Mouse (Mus musculus): Measurements from ENCODE around the gene Ost4. TPM values are rescaled to one million over a fixed set of nuclear protein-coding genes. Genes with fewer than 3 reads are reported as not detected.
"Not testable (repeated sequence)": the region's sequence is repeated elsewhere in the genome, so short reads cannot be mapped to it uniquely, and the experiment has no call there.

Ost4 gene
- polyA plus RNA-seq, 1 experiment from 2014 or later: 372 TPM

GRCm38 (mm10) chr5:30889088-30889754, 18.4 kb downstream of the Ost4 start:
- Histone ChIP-seq H3K4me3 (peak overlapping the region; percentile 89), H3K9ac (peak overlapping the region; percentile 84), H3K36me3 (peaks cover 32% of the 10 kb centered on the region), H3K9me3 (replicated peaks) (no peaks in the 10 kb centered on the region), H3K27ac (peak overlapping the region; percentile 96), H3K27me3 (no peaks in the 10 kb centered on the region), H3K4me2 (peak overlapping the region; percentile 87), H3K4me1 (replicated peaks) (peaks cover 22% of the 10 kb centered on the region)
- WGBS: under 1% methylated on average over 36 of the region's 42 CpGs
- peak; percentile 45 for ATAC-seq (replicated peaks; ENCODE audit: insufficient number of reproducible peaks, insufficient read depth, low FRiP score, low read depth)

GRCm38 (mm10) chr5:30888337-30889087, 19.1 kb downstream of the Ost4 start, which contains the start of gene Agbl5:
TSS of gene Agbl5 (plus strand) at chr5:30888694.
- Histone ChIP-seq H3K9me3 (replicated peaks) (no peaks in the 10 kb centered on the region), H3K4me1 (replicated peaks) (peaks cover 22% of the 10 kb centered on the region), H3K36me3 (peaks cover 25% of the 10 kb centered on the region), H3K27me3 (no peaks in the 10 kb centered on the region), H3K27ac (peak within 1 kb of the TSS; percentile 96), H3K4me3 (peak within 1 kb of the TSS; percentile 89), H3K4me2 (peak within 1 kb of the TSS; percentile 87), H3K9ac (peak within 1 kb of the TSS; percentile 84)
- peak; percentile 86 for ATAC-seq (replicated peaks; ENCODE audit: insufficient number of reproducible peaks, insufficient read depth, low FRiP score, low read depth)
- WGBS: under 1% methylated on average over 42 of the region's 42 CpGs

GRCm38 (mm10) chr5:30887858-30888336, 19.7 kb downstream of the Ost4 start:
- under 1% methylated on average over 28 of the region's 28 CpGs for WGBS
- no peaks in the 10 kb centered on the region for H3K27me3 ChIP-seq

GRCm38 (mm10) chr5:30887331-30887761, 20.2 kb downstream of the Ost4 start:
- Histone ChIP-seq H3K9ac (peak overlapping the region; percentile 76), H3K27me3 (no peaks in the 10 kb centered on the region), H3K4me1 (replicated peaks) (peaks cover 22% of the 10 kb centered on the region), H3K27ac (peak overlapping the region; percentile 96), H3K4me2 (peak overlapping the region; percentile 87), H3K9me3 (replicated peaks) (no peaks in the 10 kb centered on the region), H3K4me3 (peak overlapping the region; percentile 89), H3K36me3 (peaks cover 13% of the 10 kb centered on the region; the same call in 1 of the 2 replicates)
- WGBS: under 1% methylated on average over 19 of the region's 19 CpGs
- ATAC-seq (replicated peaks; ENCODE audit: insufficient number of reproducible peaks, insufficient read depth, low FRiP score, low read depth): peak; percentile 45

More at GRCm38 (mm10) chr5:30887858-30888336, 19.7 kb downstream of the Ost4 start:
- peak overlapping the region; percentile 89 for H3K4me3 ChIP-seq
- peak overlapping the region; percentile 84 for H3K9ac ChIP-seq
- H3K36me3 ChIP-seq: peaks cover 19% of the 10 kb centered on the region; the same call in 1 of the 2 replicates
- no peaks in the 10 kb centered on the region for H3K9me3 ChIP-seq (replicated peaks)
- H3K4me1 ChIP-seq (replicated peaks): peaks cover 22% of the 10 kb centered on the region
- H3K27ac ChIP-seq: peak overlapping the region; percentile 96
- H3K4me2 ChIP-seq: peak overlapping the region; percentile 87
- peak; percentile 82 for ATAC-seq (replicated peaks; ENCODE audit: insufficient number of reproducible peaks, insufficient read depth, low FRiP score, low read depth)

GRCm38 (mm10) chr5:30886731-30887130, 20.9 kb downstream of the Ost4 start:
- H3K4me3 ChIP-seq: peak overlapping the region; percentile 89
- H3K4me2 ChIP-seq: peak overlapping the region; percentile 87
- no peak for ATAC-seq (replicated peaks; ENCODE audit: insufficient number of reproducible peaks, insufficient read depth, low FRiP score, low read depth)
- H3K4me1 ChIP-seq (replicated peaks): peaks cover 22% of the 10 kb centered on the region
- peak overlapping the region; percentile 76 for H3K9ac ChIP-seq
- H3K27me3 ChIP-seq: no peaks in the 10 kb centered on the region
- WGBS: 44% methylated on average over 5 of the region's 5 CpGs
- H3K27ac ChIP-seq: peak overlapping the region; percentile 96
- H3K9me3 ChIP-seq (replicated peaks): no peaks in the 10 kb centered on the region
- H3K36me3 ChIP-seq: peaks cover 7% of the 10 kb centered on the region; the same call in 1 of the 2 replicates

- ATAC-seq (replicated peaks; ENCODE audit: insufficient number of reproducible peaks, insufficient read depth, low FRiP score, low read depth): no peak
- no peak overlapping the region for H3K9ac ChIP-seq
These were observed 21.4 kb downstream of the Ost4 start for GRCm38 (mm10) chr5:30886209-30886608.

GRCm38 (mm10) chr5:30881839-30882238, 25.7 kb downstream of the Ost4 start:
- H3K4me2 ChIP-seq; H3K9me3 ChIP-seq (replicated peaks); H3K27me3 ChIP-seq; H3K4me3 ChIP-seq; H3K27ac ChIP-seq; ATAC-seq (replicated peaks; ENCODE audit: insufficient number of reproducible peaks, insufficient read depth, low FRiP score, low read depth); H3K4me1 ChIP-seq (replicated peaks); H3K9ac ChIP-seq: not testable (repeated sequence)
- peaks cover 13% of the 10 kb centered on the region for H3K36me3 ChIP-seq
- WGBS: 84% methylated on average over 4 of the region's 4 CpGs

More at GRCm38 (mm10) chr5:30886209-30886608, 21.4 kb downstream of the Ost4 start:
- Histone ChIP-seq H3K4me3 (no peak overlapping the region; the same call in 1 of the 2 replicates), H3K4me2 (peak overlapping the region; percentile 87; the same call in 1 of the 2 replicates), H3K27me3 (no peaks in the 10 kb centered on the region), H3K27ac (peak overlapping the region; percentile 96; the same call in 1 of the 2 replicates), H3K4me1 (replicated peaks) (peaks cover 22% of the 10 kb centered on the region), H3K36me3 (0 out of 2 replicates have a peak, but pooled peaks cover 2% of the 10 kb centered on the region), H3K9me3 (replicated peaks) (no peaks in the 10 kb centered on the region)
- WGBS: 39% methylated on average over 4 of the region's 4 CpGs

GRCm38 (mm10) chr5:30879347-30879943, 28.1 kb downstream of the Ost4 start:
- Histone ChIP-seq H3K4me3 (no peak overlapping the region), H3K9me3 (replicated peaks) (no peaks in the 10 kb centered on the region), H3K4me1 (replicated peaks) (0 out of 2 replicates have a peak, but pooled peaks cover 3% of the 10 kb centered on the region), H3K27ac (no peak overlapping the region), H3K9ac (no peak overlapping the region), H3K36me3 (peaks cover 37% of the 10 kb centered on the region), H3K27me3 (no peaks in the 10 kb centered on the region), H3K4me2 (no peak overlapping the region)
- 72% methylated on average over 5 of the region's 5 CpGs for WGBS
- no peak for ATAC-seq (replicated peaks; ENCODE audit: insufficient number of reproducible peaks, insufficient read depth, low FRiP score, low read depth)

GRCm38 (mm10) chr5:30878616-30879015, 29.0 kb downstream of the Ost4 start:
- ATAC-seq (replicated peaks; ENCODE audit: insufficient number of reproducible peaks, insufficient read depth, low FRiP score, low read depth): no peak
- 46% methylated on average over 6 of the region's 6 CpGs for WGBS
- Histone ChIP-seq H3K9ac (no peak overlapping the region; the same call in 1 of the 2 replicates), H3K4me2 (no peak overlapping the region), H3K27me3 (no peaks in the 10 kb centered on the region), H3K4me1 (replicated peaks) (0 out of 2 replicates have a peak, but pooled peaks cover 3% of the 10 kb centered on the region), H3K36me3 (peaks cover 45% of the 10 kb centered on the region), H3K27ac (no peak overlapping the region), H3K9me3 (replicated peaks) (no peaks in the 10 kb centered on the region), H3K4me3 (no peak overlapping the region)

- Histone ChIP-seq H3K27me3 (no peaks in the 10 kb centered on the region), H3K4me3 (no peak overlapping the region), H3K27ac (no peak overlapping the region), H3K4me2 (no peak overlapping the region), H3K9me3 (replicated peaks) (no peaks in the 10 kb centered on the region), H3K36me3 (peaks cover 70% of the 10 kb centered on the region), H3K9ac (no peak overlapping the region), H3K4me1 (replicated peaks) (peaks cover 19% of the 10 kb centered on the region)
- 86% methylated on average over 7 of the region's 7 CpGs for WGBS
- ATAC-seq (replicated peaks; ENCODE audit: insufficient number of reproducible peaks, insufficient read depth, low FRiP score, low read depth): no peak
These were observed 33.2 kb downstream of the Ost4 start for GRCm38 (mm10) chr5:30874365-30874764.

GRCm38 (mm10) chr5:30872574-30872973, 35.0 kb downstream of the Ost4 start:
- Histone ChIP-seq H3K4me1 (replicated peaks) (peaks cover 19% of the 10 kb centered on the region), H3K4me3 (no peak overlapping the region), H3K27me3 (no peaks in the 10 kb centered on the region), H3K4me2 (no peak overlapping the region), H3K9me3 (replicated peaks) (no peaks in the 10 kb centered on the region), H3K27ac (no peak overlapping the region), H3K9ac (no peak overlapping the region), H3K36me3 (peaks cover 65% of the 10 kb centered on the region)
- WGBS: 91% methylated on average over 9 of the region's 9 CpGs
- ATAC-seq (replicated peaks; ENCODE audit: insufficient number of reproducible peaks, insufficient read depth, low FRiP score, low read depth): no peak

Data from heart, embryonic 15.5 days (tissue).